Mouse (Mus musculus) myocyte (in vitro differentiated cells): ENCODE data around the gene Sbf2.

Experiments used
- E2F4 ChIP-seq: IDR thresholded peaks from one replicate; pipeline ENCODE4 v1.6.1; 2011; ENCODE audit warnings: mild to moderate bottlenecking, control low read depth, moderate library complexity; ENCODE audit not compliant: insufficient read depth
- POLR2A ChIP-seq: IDR thresholded peaks from one replicate; pipeline ENCODE4 v1.6.1; 2011; ENCODE audit warnings: low read depth, mild to moderate bottlenecking, control low read depth, moderate library complexity; ENCODE audit not compliant: insufficient read length
- POLR2AphosphoS2 ChIP-seq: IDR thresholded peaks from one replicate; pipeline ENCODE4 v1.6.1; 2011; ENCODE audit warnings: low read depth, control low read depth; ENCODE audit not compliant: insufficient read length
- TCF12 ChIP-seq: IDR thresholded peaks from one replicate; pipeline ENCODE4 v1.6.1; 2011; ENCODE audit warnings: mild to moderate bottlenecking, control low read depth; ENCODE audit not compliant: poor library complexity, insufficient read depth, severe bottlenecking

DNA sequence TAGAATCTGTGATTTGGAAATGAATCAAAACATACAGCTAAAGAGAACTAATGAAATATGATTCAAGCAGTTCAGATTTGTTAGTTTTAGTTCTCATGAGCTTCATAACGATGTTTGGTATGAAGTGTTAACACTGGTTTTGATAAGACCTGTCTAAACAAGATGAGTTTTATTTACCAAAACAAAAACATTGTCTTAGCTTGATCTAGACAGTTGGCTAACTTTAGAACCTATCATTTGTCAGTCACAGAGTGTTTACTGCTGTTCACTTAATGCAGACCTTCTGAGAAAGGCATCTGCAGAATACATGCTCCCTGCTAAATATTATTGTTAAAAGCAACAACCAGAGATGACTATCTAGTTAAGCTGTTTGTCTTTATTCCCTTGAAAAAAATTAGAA, 116.1 kb downstream of the Sbf2 start:
- TF ChIP-seq POLR2A (no peak), TCF12 (no peak), E2F4 (no peak), POLR2AphosphoS2 (no peak)
